Mouse (Mus musculus) cortical plate, adult 2 months (tissue): Measurements from ENCODE around the gene Nxt1.

Experiments
- CTCF ChIP-seq: fragments of 200-500 bp; IDR thresholded peaks from 2 replicates; pipeline ENCODE4 v1.5.1; 2011; ENCODE audit warnings: mild to moderate bottlenecking, control low read depth, low read length; ENCODE audit not compliant: insufficient read depth; ENCODE audit errors: extremely low read depth
- POLR2A ChIP-seq: fragments of 200-500 bp; IDR thresholded peaks from 2 replicates; pipeline ENCODE4 v1.6.1; 2011; ENCODE audit warnings: mild to moderate bottlenecking, low read length, control low read depth; ENCODE audit not compliant: insufficient read depth; ENCODE audit errors: extremely low read depth

DNA sequence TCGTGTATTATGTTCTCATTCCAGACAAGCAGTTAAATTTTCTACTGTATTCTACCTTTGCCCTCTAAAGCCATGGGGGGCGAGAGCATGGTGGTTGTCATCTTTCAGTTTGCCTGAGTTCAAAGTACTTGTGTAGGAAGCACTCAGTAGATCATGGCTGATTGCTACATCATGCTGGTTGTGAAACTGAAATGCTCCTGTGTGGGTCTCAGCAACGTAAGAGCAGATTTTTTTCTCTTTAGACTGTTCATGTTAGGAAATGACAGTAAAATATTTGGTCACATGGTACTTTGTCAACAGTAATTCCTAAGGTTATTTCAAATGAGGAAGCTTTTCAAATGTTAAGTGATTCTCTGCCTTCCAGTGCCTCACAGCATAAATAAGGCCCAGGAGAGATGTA, 13.3 kb downstream of the Nxt1 start:
- TF ChIP-seq CTCF (no peak), POLR2A (no peak)
